In genomic region chr6:121343026-121343770, GRCm38 (mm10) we compare ENCODE assay signal across 12 mouse cellular contexts. TPM values are rescaled to one million over a fixed set of nuclear protein-coding genes. Genes with fewer than 3 reads are reported as not detected.
DNase-seq lines count a peak whose midpoint lies in the region; ATAC-seq and TF ChIP-seq lines count a peak whose summit lies in the region.
"Had no signal": no experiment of that assay in that cellular context is flagged by ENCODE, and none has a peak within 500 bp of the region (broad histone marks: within the 10 kb centered on the region; RNA-seq: fewer than 3 reads in every experiment).

Slc6a12 (plus strand) TSS chr6:121343076.

- no peaks in the 10 kb centered on the region for H3K4me1 ChIP-seq in embryonic facial prominence, embryonic 11.5 days (ENCODE audit: control insufficient read depth, insufficient read depth, low read length)
- peaks cover 34% of the 10 kb centered on the region for H3K4me1 ChIP-seq in embryonic facial prominence, embryonic 10.5 days
- peaks cover 32% of the 10 kb centered on the region for H3K4me1 ChIP-seq in midbrain, embryonic 10.5 days
- 0 out of 2 replicates have a peak, but pooled peaks cover 3% of the 10 kb centered on the region for H3K4me1 ChIP-seq in midbrain, embryonic 15.5 days
- peaks cover 13% of the 10 kb centered on the region for H3K4me1 ChIP-seq in liver, postnatal 0 days (ENCODE audit: insufficient read depth)
- H3K4me1 ChIP-seq in stomach, embryonic 14.5 days (ENCODE audit: control insufficient read depth, insufficient read depth, low read length), result no peaks in the 10 kb centered on the region
- H3K4me1 ChIP-seq: hindbrain, embryonic 15.5 days had no signal

- no peak within 1 kb of the TSS for H3K4me3 ChIP-seq in embryonic facial prominence, embryonic 11.5 days (ENCODE audit: low read depth, low read length)
- no peak within 1 kb of the TSS for H3K4me3 ChIP-seq in embryonic facial prominence, embryonic 10.5 days
- H3K4me3 ChIP-seq in midbrain, embryonic 10.5 days, result no peak within 1 kb of the TSS
- no peak within 1 kb of the TSS for H3K4me3 ChIP-seq in midbrain, embryonic 15.5 days
- H3K4me3 ChIP-seq in liver, postnatal 0 days (ENCODE audit: low read depth, low read length), result no peak within 1 kb of the TSS
- H3K4me3 ChIP-seq in stomach, embryonic 14.5 days (ENCODE audit: low read depth, low read length), result no peak within 1 kb of the TSS
- H3K4me3 ChIP-seq: hindbrain, embryonic 15.5 days; liver, embryonic 13.5 days had no signal

- no peak for TF ChIP-seq EP300 in liver, postnatal 0 days (IDR thresholded peaks at IDR 0.05; ENCODE audit: low read depth)

- no peak for DNase-seq in embryonic facial prominence, embryonic 11.5 days (ENCODE audit: low spot score)
- no peak for DNase-seq in embryonic facial prominence, embryonic 10.5 days (ENCODE audit: low spot score)
- DNase-seq in midbrain, embryonic 10.5 days (ENCODE audit: low spot score), result no peak
- DNase-seq in liver, postnatal 0 days, result peak; percentile 30
- no peak for DNase-seq in adrenal gland, postnatal 36 days
- DNase-seq: liver, embryonic 13.5 days; midbrain, embryonic 14.5 days had no signal

- H3K36me3 ChIP-seq in embryonic facial prominence, embryonic 11.5 days (replicated peaks; ENCODE audit: control insufficient read depth, insufficient read depth, low read depth, low read length), result no peaks in the 10 kb centered on the region
- H3K36me3 ChIP-seq in embryonic facial prominence, embryonic 10.5 days (replicated peaks), result no peaks in the 10 kb centered on the region
- no peaks in the 10 kb centered on the region for H3K36me3 ChIP-seq in midbrain, embryonic 10.5 days
- H3K36me3 ChIP-seq in midbrain, embryonic 15.5 days (replicated peaks), result no peaks in the 10 kb centered on the region
- 0 out of 2 replicates have a peak, but pooled peaks cover under 1% of the 10 kb centered on the region for H3K36me3 ChIP-seq in liver, postnatal 0 days (replicated peaks; ENCODE audit: insufficient read depth, low read length)
- no peaks in the 10 kb centered on the region for H3K36me3 ChIP-seq in stomach, embryonic 14.5 days (ENCODE audit: control insufficient read depth, insufficient read depth, low read length)
- H3K36me3 ChIP-seq: hindbrain, embryonic 15.5 days; liver, embryonic 13.5 days had no signal

- 69% methylated on average over 15 of the region's 15 CpGs for WGBS in embryonic facial prominence, embryonic 11.5 days
- 72% methylated on average over 15 of the region's 15 CpGs for WGBS in embryonic facial prominence, embryonic 10.5 days
- WGBS in midbrain, embryonic 10.5 days, result 84% methylated on average over 15 of the region's 15 CpGs
- WGBS in midbrain, embryonic 15.5 days, result 79% methylated on average over 15 of the region's 15 CpGs
- WGBS in liver, postnatal 0 days (ENCODE audit: insufficient replicate concordance), result 66% methylated on average over 15 of the region's 15 CpGs
- WGBS in stomach, embryonic 14.5 days, result 70% methylated on average over 15 of the region's 15 CpGs

- no peak within 1 kb of the TSS for H3K9ac ChIP-seq in embryonic facial prominence, embryonic 11.5 days (replicated peaks; ENCODE audit: low read length)
- no peak within 1 kb of the TSS for H3K9ac ChIP-seq in midbrain, embryonic 15.5 days
- no peak within 1 kb of the TSS; the same call in 1 of the 2 replicates for H3K9ac ChIP-seq in liver, postnatal 0 days (replicated peaks)
- H3K9ac ChIP-seq in stomach, embryonic 14.5 days (replicated peaks; ENCODE audit: low read depth, low read length), result no peak within 1 kb of the TSS
- H3K9ac ChIP-seq: hindbrain, embryonic 15.5 days; liver, embryonic 13.5 days had no signal

- no peak within 1 kb of the TSS for H3K27ac ChIP-seq in embryonic facial prominence, embryonic 11.5 days (replicated peaks; ENCODE audit: low read depth, low read length)
- H3K27ac ChIP-seq in embryonic facial prominence, embryonic 10.5 days (replicated peaks), result no peak within 1 kb of the TSS
- peak within 1 kb of the TSS; percentile 25; the same call in 1 of the 2 replicates for H3K27ac ChIP-seq in midbrain, embryonic 10.5 days (replicated peaks)
- no peak within 1 kb of the TSS for H3K27ac ChIP-seq in midbrain, embryonic 15.5 days
- H3K27ac ChIP-seq in liver, postnatal 0 days (ENCODE audit: low read depth), result peak within 1 kb of the TSS; percentile 29; the same call in 1 of the 2 replicates
- no peak within 1 kb of the TSS for H3K27ac ChIP-seq in stomach, embryonic 14.5 days (ENCODE audit: low read length)
- H3K27ac ChIP-seq: hindbrain, embryonic 15.5 days; liver, embryonic 13.5 days had no signal

- no peaks in the 10 kb centered on the region for H3K9me3 ChIP-seq in embryonic facial prominence, embryonic 11.5 days (replicated peaks; ENCODE audit: control insufficient read depth, low read length)
- H3K9me3 ChIP-seq in embryonic facial prominence, embryonic 10.5 days, result no peaks in the 10 kb centered on the region
- no peaks in the 10 kb centered on the region for H3K9me3 ChIP-seq in midbrain, embryonic 10.5 days (replicated peaks)
- no peaks in the 10 kb centered on the region for H3K9me3 ChIP-seq in midbrain, embryonic 15.5 days
- no peaks in the 10 kb centered on the region for H3K9me3 ChIP-seq in liver, postnatal 0 days (ENCODE audit: low read length)
- no peaks in the 10 kb centered on the region for H3K9me3 ChIP-seq in stomach, embryonic 14.5 days (ENCODE audit: control insufficient read depth, low read depth, low read length)
- H3K9me3 ChIP-seq: G1E; hindbrain, embryonic 15.5 days; liver, embryonic 13.5 days had no signal

- TF ChIP-seq CTCF in liver, postnatal 0 days (IDR thresholded peaks at IDR 0.05; ENCODE audit: low read depth), result no peak

- 0 out of 2 replicates have a peak, but pooled peaks cover 2% of the 10 kb centered on the region for H3K27me3 ChIP-seq in embryonic facial prominence, embryonic 11.5 days (ENCODE audit: control insufficient read depth, insufficient read depth, low read length)
- H3K27me3 ChIP-seq in embryonic facial prominence, embryonic 10.5 days (replicated peaks; ENCODE audit: low read depth, poor library complexity, severe bottlenecking), result peaks cover 16% of the 10 kb centered on the region
- H3K27me3 ChIP-seq in midbrain, embryonic 10.5 days (ENCODE audit: low read depth, poor library complexity, severe bottlenecking), result peaks cover 14% of the 10 kb centered on the region
- no peaks in the 10 kb centered on the region for H3K27me3 ChIP-seq in midbrain, embryonic 15.5 days (replicated peaks)
- no peaks in the 10 kb centered on the region for H3K27me3 ChIP-seq in liver, postnatal 0 days (ENCODE audit: insufficient read depth, low read length)
- no peaks in the 10 kb centered on the region for H3K27me3 ChIP-seq in stomach, embryonic 14.5 days (ENCODE audit: control insufficient read depth, insufficient read depth, low read length)
- H3K27me3 ChIP-seq: hindbrain, embryonic 15.5 days had no signal

- H3K4me2 ChIP-seq in embryonic facial prominence, embryonic 11.5 days (ENCODE audit: low read depth, low read length), result no peak within 1 kb of the TSS
- no peak within 1 kb of the TSS for H3K4me2 ChIP-seq in midbrain, embryonic 15.5 days
- H3K4me2 ChIP-seq in liver, postnatal 0 days (ENCODE audit: low read depth, low read length), result peak within 1 kb of the TSS; percentile 22; the same call in 1 of the 2 replicates
- H3K4me2 ChIP-seq in stomach, embryonic 14.5 days (replicated peaks; ENCODE audit: low read depth, low read length), result no peak within 1 kb of the TSS
- H3K4me2 ChIP-seq: hindbrain, embryonic 15.5 days; liver, embryonic 13.5 days had no signal

- peak; percentile 35; the same call in 1 of the 2 replicates for ATAC-seq in embryonic facial prominence, embryonic 11.5 days (replicated peaks; ENCODE audit: insufficient number of reproducible peaks, low FRiP score, low TSS enrichment, low read depth)
- no peak; the same call in 1 of the 2 replicates for ATAC-seq in midbrain, embryonic 15.5 days (replicated peaks)
- ATAC-seq in liver, postnatal 0 days, result no peak
- ATAC-seq in stomach, embryonic 14.5 days (ENCODE audit: insufficient number of reproducible peaks, insufficient read depth, low FRiP score, low read depth), result 0 out of 2 replicates have a peak, but pooled peaks have one; percentile 8
- no peak for ATAC-seq in cerebellum, adult (ENCODE audit: insufficient number of reproducible peaks, low FRiP score, low TSS enrichment)

RNA-seq across cellular contexts. Expression of gene Slc6a12, which starts in this region (rescaled TPM):
- not detected in 2 replicates for polyA plus RNA-seq in embryonic facial prominence, embryonic 11.5 days (2014; fragmentation: Nextera tagmentation; extraction: Ambion mirVana)
- 0.29 TPM in 1 of 2 replicates, not detected in the other for polyA plus RNA-seq in embryonic facial prominence, embryonic 10.5 days (2016; fragmentation: Nextera tagmentation; extraction: Ambion mirVana)
- polyA plus RNA-seq in midbrain, embryonic 10.5 days (2016; fragmentation: Nextera tagmentation; extraction: Ambion mirVana), result 0.10 TPM in 1 of 2 replicates, not detected in the other
- polyA plus RNA-seq in midbrain, embryonic 15.5 days (2015; fragmentation: Nextera tagmentation; extraction: Ambion mirVana), result 2.5 and 3.3 TPM in 2 replicates
- polyA plus RNA-seq in liver, postnatal 0 days (2015; fragmentation: Nextera tagmentation; extraction: Ambion mirVana), result 23.6 and 25.8 TPM in 2 replicates
- not detected in 2 replicates for polyA plus RNA-seq in stomach, embryonic 14.5 days (2014; fragmentation: Nextera tagmentation; extraction: Ambion mirVana)
- total RNA-seq in adrenal gland, postnatal 36 days (2021), result under 1 TPM; 0.63 to 0.66 TPM
- total RNA-seq: G1E had no signal
- polyA plus RNA-seq: G1E had no signal

Comparison
In these comparisons a context has a peak if more than half of its experiments do, and no peak if none do; other contexts are left out.
1. H3K27ac ChIP-seq: peak in midbrain, embryonic 10.5 days (single experiment) and liver, postnatal 0 days (single experiment); none in embryonic facial prominence, embryonic 11.5 days (single experiment), embryonic facial prominence, embryonic 10.5 days (single experiment), midbrain, embryonic 15.5 days (single experiment) and stomach, embryonic 14.5 days (single experiment).
2. Peak in ATAC-seq in embryonic facial prominence, embryonic 11.5 days; RNA of the gene not detected or under 1 TPM.
3. Peak in ATAC-seq in stomach, embryonic 14.5 days; RNA of the gene not detected or under 1 TPM.